Mouse (Mus musculus): ENCODE data around the gene Kif3c. TPM values are rescaled to one million over a fixed set of nuclear protein-coding genes. Genes with fewer than 3 reads are reported as not detected.
A peak's percentile ranks its signal among the peaks of the same experiment; 100 is the strongest.

Kif3c gene
- polyA plus RNA-seq, 1 experiment from 2014 or later, result 16.4 TPM

DNA sequence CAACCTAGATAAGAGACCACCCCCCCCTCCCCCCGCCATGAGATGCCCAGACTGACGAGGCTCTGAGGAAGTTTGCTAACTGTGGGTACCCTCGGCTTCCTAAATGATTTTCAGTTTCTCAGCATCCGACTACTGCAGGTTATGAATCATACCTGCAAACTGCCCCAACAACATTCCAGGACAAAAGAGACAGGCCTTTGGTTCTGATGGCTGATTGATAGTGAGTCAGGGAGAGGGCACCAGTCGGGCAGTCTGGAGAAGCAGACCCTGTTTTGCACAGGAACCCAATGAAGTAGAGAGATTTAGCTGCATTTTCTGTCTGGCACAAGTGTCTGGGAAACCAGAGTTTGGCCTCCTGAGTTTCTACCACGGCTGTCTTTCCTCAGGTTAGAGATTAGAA lies 12.7 kb upstream of the Kif3c start:
- 81% methylated on average over 6 of the region's 6 CpGs for WGBS
- H3K4me1 ChIP-seq, result no peaks in the 10 kb centered on the region
- H3K27ac ChIP-seq, result no peak overlapping the region
- no peak for DNase-seq (ENCODE audit: low spot score)
- no peaks in the 10 kb centered on the region for H3K27me3 ChIP-seq (ENCODE audit: low read depth, poor library complexity, severe bottlenecking)
- no peaks in the 10 kb centered on the region for H3K9me3 ChIP-seq (replicated peaks)
- H3K36me3 ChIP-seq, result no peaks in the 10 kb centered on the region
- H3K4me3 ChIP-seq, result no peak overlapping the region

GRCm38 (mm10) chr12:3355068-3355467 lies 9.9 kb upstream of the Kif3c start:
- no peaks in the 10 kb centered on the region for H3K27me3 ChIP-seq (ENCODE audit: low read depth, poor library complexity, severe bottlenecking)
- H3K36me3 ChIP-seq, result no peaks in the 10 kb centered on the region
- H3K4me3 ChIP-seq, result no peak overlapping the region
- no peaks in the 10 kb centered on the region for H3K9me3 ChIP-seq (replicated peaks)
- H3K27ac ChIP-seq, result no peak overlapping the region
- WGBS, result 91% methylated on average over 8 of the region's 8 CpGs
- DNase-seq (ENCODE audit: low spot score), result no peak
- no peaks in the 10 kb centered on the region for H3K4me1 ChIP-seq

DNA sequence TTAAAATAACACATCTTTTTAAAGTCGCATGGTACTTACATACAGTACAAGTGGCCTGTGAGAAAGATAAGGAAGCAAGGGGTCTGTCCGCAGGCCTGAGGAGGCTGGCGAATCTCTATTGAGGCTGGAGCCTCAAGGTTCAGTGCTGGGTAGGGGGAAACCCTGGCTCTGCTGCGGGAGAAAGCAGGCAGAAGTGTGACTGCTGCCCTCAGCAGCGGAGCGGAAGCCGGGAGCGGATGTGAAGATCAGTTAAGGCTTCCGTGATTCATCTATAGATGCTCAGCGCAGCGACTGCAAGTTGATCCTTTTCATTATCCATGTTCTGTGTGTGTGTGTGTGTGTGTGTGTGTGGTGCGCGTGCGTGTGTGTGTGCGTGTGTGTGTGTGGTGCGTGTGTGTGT lies 8.1 kb upstream of the Kif3c start:
- whole genome bisulfite sequencing, result 71% methylated on average over 16 of the region's 16 CpGs
- Histone ChIP-seq H3K27ac (no peak overlapping the region), H3K4me3 (peak overlapping the region; percentile 29), H3K4me1 (no peaks in the 10 kb centered on the region), H3K9me3 (replicated peaks) (no peaks in the 10 kb centered on the region), H3K36me3 (no peaks in the 10 kb centered on the region), H3K27me3 (ENCODE audit: low read depth, poor library complexity, severe bottlenecking) (no peaks in the 10 kb centered on the region)
- no peak for DNase-seq (ENCODE audit: low spot score)

DNA sequence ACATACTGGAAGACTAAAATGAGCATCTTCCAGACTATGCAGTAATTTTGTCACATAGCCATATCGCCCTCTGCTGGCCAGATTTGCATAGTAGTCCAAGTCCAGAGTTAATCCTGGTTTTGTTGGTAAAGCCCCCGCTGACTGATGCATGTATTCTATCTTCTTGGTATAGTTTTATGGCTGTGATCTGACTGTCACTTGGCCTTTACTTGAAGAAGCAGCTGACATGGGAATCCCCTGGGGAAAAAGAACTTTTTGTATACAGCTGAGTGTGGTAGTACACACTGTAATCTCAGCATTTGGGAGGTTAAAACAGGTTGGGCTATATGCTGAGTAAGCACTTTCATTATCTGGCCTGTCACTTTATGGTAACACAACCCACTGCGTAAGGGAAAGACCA lies 5.6 kb upstream of the Kif3c start:
- Histone ChIP-seq H3K36me3 (no peaks in the 10 kb centered on the region), H3K4me1 (no peaks in the 10 kb centered on the region), H3K27me3 (ENCODE audit: low read depth, poor library complexity, severe bottlenecking) (no peaks in the 10 kb centered on the region), H3K9me3 (replicated peaks) (no peaks in the 10 kb centered on the region), H3K27ac (no peak overlapping the region), H3K4me3 (no peak overlapping the region)
- 32% methylated on average over 3 of the region's 3 CpGs for WGBS
- peak; percentile 73 for DNase-seq (ENCODE audit: low spot score)

GRCm38 (mm10) chr12:3360043-3360442 lies 4.9 kb upstream of the Kif3c start:
- WGBS, result 96% methylated on average over 2 of the region's 2 CpGs
- Histone ChIP-seq H3K4me3 (no peak overlapping the region), H3K27ac (no peak overlapping the region), H3K36me3 (no peaks in the 10 kb centered on the region), H3K27me3 (ENCODE audit: low read depth, poor library complexity, severe bottlenecking) (no peaks in the 10 kb centered on the region), H3K9me3 (replicated peaks) (no peaks in the 10 kb centered on the region), H3K4me1 (no peaks in the 10 kb centered on the region)
- no peak for DNase-seq (ENCODE audit: low spot score)

GRCm38 (mm10) chr12:3364076-3364475 lies 856 bp upstream of the Kif3c start:
- H3K4me1 ChIP-seq, result peaks cover 23% of the 10 kb centered on the region
- peaks cover 23% of the 10 kb centered on the region for H3K36me3 ChIP-seq
- 93% methylated on average over 5 of the region's 5 CpGs for WGBS
- peak overlapping the region; percentile 87 for H3K27ac ChIP-seq
- H3K27me3 ChIP-seq (ENCODE audit: low read depth, poor library complexity, severe bottlenecking), result no peaks in the 10 kb centered on the region
- peaks cover 5% of the 10 kb centered on the region; the same call in 1 of the 2 replicates for H3K9me3 ChIP-seq (replicated peaks)
- no peak for DNase-seq (ENCODE audit: low spot score)
- no peak overlapping the region for H3K4me3 ChIP-seq

GRCm38 (mm10) chr12:3365449-3366189 lies 687 bp downstream of the Kif3c start:
- no peaks in the 10 kb centered on the region for H3K27me3 ChIP-seq (ENCODE audit: low read depth, poor library complexity, severe bottlenecking)
- 2% methylated on average over 31 of the region's 31 CpGs for WGBS
- peaks cover 23% of the 10 kb centered on the region for H3K36me3 ChIP-seq
- H3K27ac ChIP-seq, result peak overlapping the region; percentile 87
- peak; percentile 61 for DNase-seq (ENCODE audit: low spot score)
- H3K4me1 ChIP-seq, result peaks cover 24% of the 10 kb centered on the region
- H3K4me3 ChIP-seq, result peak overlapping the region; percentile 77
- peaks cover 5% of the 10 kb centered on the region; the same call in 1 of the 2 replicates for H3K9me3 ChIP-seq (replicated peaks)

GRCm38 (mm10) chr12:3366190-3366956 lies 1.4 kb downstream of the Kif3c start:
- Histone ChIP-seq H3K9me3 (replicated peaks) (peaks cover 5% of the 10 kb centered on the region; the same call in 1 of the 2 replicates), H3K4me1 (peaks cover 32% of the 10 kb centered on the region), H3K27ac (peak overlapping the region; percentile 87), H3K27me3 (ENCODE audit: low read depth, poor library complexity, severe bottlenecking) (no peaks in the 10 kb centered on the region), H3K36me3 (peaks cover 23% of the 10 kb centered on the region), H3K4me3 (peak overlapping the region; percentile 77)
- 60% methylated on average over 22 of the region's 22 CpGs for WGBS
- DNase-seq (ENCODE audit: low spot score), result no peak

- WGBS, result 96% methylated on average over 14 of the region's 14 CpGs
- Histone ChIP-seq H3K36me3 (peaks cover 25% of the 10 kb centered on the region), H3K4me1 (peaks cover 33% of the 10 kb centered on the region), H3K27me3 (ENCODE audit: low read depth, poor library complexity, severe bottlenecking) (no peaks in the 10 kb centered on the region), H3K4me3 (peak overlapping the region; percentile 77; the same call in 1 of the 2 replicates), H3K9me3 (replicated peaks) (peaks cover 5% of the 10 kb centered on the region; the same call in 1 of the 2 replicates), H3K27ac (no peak overlapping the region)
- no peak for DNase-seq (ENCODE audit: low spot score)
These were observed 2.0 kb downstream of the Kif3c start for GRCm38 (mm10) chr12:3366957-3367260.

- Histone ChIP-seq H3K36me3 (peaks cover 35% of the 10 kb centered on the region), H3K9me3 (replicated peaks) (peaks cover 5% of the 10 kb centered on the region; the same call in 1 of the 2 replicates), H3K4me3 (no peak overlapping the region), H3K27ac (no peak overlapping the region), H3K4me1 (peaks cover 33% of the 10 kb centered on the region), H3K27me3 (ENCODE audit: low read depth, poor library complexity, severe bottlenecking) (no peaks in the 10 kb centered on the region)
- WGBS, result 74% methylated on average over 3 of the region's 3 CpGs
- DNase-seq (ENCODE audit: low spot score), result no peak
These were observed 3.8 kb downstream of the Kif3c start for GRCm38 (mm10) chr12:3368771-3369170.

- H3K36me3 ChIP-seq, result peaks cover 38% of the 10 kb centered on the region
- peaks cover 5% of the 10 kb centered on the region; the same call in 1 of the 2 replicates for H3K9me3 ChIP-seq (replicated peaks)
- no peak overlapping the region for H3K27ac ChIP-seq
- no peak overlapping the region for H3K4me3 ChIP-seq
- no peak for DNase-seq (ENCODE audit: low spot score)
- no peaks in the 10 kb centered on the region for H3K27me3 ChIP-seq (ENCODE audit: low read depth, poor library complexity, severe bottlenecking)
- peaks cover 27% of the 10 kb centered on the region for H3K4me1 ChIP-seq
- WGBS, result 42% methylated on average over 11 of the region's 11 CpGs
These were observed 6.3 kb downstream of the Kif3c start for GRCm38 (mm10) chr12:3370979-3371925.

DNA sequence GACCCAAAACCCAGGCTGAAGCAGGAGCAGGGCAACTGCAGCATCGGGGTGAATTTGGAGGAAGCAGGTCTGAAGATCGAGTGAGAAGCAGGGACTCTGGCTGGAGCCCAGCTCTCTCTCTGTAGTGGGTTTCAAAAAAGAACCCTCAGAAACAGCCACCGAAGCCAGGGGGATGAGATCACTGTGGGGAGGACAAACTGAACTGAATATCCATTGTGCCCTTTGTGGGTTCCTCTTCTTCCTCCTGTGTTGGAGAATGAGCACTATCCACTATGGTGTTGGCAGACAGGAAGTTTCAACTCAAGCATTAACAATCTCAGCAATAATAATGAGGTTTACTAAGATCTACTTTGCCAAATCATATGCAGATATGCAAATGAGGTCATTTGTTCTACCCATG lies 7.1 kb downstream of the Kif3c start:
- no peak for DNase-seq (ENCODE audit: low spot score)
- Histone ChIP-seq H3K36me3 (peaks cover 31% of the 10 kb centered on the region), H3K27me3 (ENCODE audit: low read depth, poor library complexity, severe bottlenecking) (no peaks in the 10 kb centered on the region), H3K4me1 (peaks cover 20% of the 10 kb centered on the region), H3K4me3 (no peak overlapping the region), H3K27ac (no peak overlapping the region), H3K9me3 (replicated peaks) (peaks cover 2% of the 10 kb centered on the region; the same call in 1 of the 2 replicates)
- WGBS, result 89% methylated on average over 3 of the region's 3 CpGs

All from limb, embryonic 10.5 days (tissue).